Mouse (Mus musculus): ENCODE data around the gene Ralgps2. TPM values are rescaled to one million over a fixed set of nuclear protein-coding genes. Genes with fewer than 3 reads are reported as not detected.

Ralgps2 gene
- total RNA-seq, 2 experiments from 2014 or later: 64.5 to 69.2 TPM

DNA sequence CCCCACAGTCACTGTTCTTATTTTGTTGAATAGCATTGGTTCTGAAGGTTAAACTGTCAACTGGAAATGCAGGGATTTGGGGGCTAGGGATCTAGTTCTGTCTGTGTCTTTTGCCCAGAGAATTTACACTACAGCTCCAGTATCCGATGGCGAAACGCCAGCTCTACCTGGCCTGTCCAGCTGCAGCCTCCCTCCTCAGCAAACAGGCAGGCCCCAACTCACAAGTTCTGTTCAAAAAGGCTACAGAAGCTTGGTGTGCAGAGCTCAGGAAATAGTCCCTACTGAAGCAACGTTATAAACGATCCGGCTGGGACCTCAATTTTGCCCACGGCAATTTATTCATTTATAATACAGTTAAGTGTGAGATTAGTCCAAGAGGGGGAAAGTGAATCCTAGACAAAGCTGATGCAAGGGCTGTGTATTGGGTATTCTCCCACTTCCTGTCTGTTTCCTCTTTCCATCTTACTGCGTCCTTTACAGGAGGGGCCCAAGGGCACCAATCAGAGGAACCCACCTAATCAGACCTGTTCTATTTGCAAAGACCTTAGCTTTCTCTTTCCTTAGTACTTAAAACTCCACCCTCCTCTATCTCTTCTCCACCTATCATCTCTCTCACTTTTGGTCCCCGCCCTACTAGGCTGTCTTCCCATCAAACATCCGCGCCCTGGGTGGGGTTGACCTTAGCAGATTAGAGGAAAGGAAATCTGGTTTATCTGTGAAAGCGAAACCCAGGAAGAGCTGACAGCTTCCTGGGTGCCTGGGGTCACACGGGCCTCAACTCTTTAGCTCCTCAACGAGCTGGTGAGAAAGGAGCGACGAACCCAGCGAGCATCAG, 16.7 kb upstream of the Ralgps2 start:
- DNase-seq (ENCODE audit: extremely low spot score in 1 of 2, low spot score in 1 of 2): no peak

DNA sequence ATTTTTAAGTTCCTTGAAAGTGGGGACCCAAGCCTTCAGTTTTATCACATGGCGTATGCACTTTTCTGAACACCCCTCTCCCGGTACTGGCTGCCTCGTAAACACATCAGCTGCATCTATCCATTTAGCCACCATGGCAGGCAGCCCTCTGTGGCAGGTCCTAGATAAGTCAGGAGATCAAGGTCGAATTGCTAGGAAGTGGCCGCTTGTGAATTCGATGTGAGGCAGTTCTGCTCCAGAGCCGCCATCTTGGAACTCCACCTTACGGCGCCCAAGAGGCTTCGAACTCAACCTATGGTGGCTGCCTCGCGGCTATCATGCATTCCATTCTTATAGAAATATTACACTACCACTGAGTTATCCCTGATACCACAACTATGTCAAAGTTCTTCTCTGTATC, 14.8 kb upstream of the Ralgps2 start:
- DNase-seq (ENCODE audit: extremely low spot score in 1 of 2, low spot score in 1 of 2): no peak

DNA sequence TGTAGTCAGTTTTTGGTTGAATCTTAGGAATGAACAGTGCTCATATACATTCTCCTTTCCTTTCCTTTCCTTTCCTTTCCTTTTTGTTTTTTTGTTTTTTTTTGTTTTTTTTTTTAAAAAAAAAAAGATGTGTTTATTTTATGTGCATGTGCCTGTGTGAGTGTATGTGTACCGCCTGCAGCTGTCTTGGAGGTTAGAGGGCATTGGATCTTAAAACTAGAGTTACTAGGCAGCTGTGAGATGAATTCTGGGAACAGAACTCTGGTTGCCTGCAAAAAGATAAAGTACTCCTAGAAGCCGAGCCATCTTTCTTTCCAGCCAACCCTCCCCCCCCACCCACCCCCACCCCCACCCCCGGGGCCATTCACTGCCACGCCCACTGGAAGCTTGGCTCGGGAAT, 10.9 kb upstream of the Ralgps2 start:
- DNase-seq (ENCODE audit: extremely low spot score in 1 of 2, low spot score in 1 of 2): no peak

DNA sequence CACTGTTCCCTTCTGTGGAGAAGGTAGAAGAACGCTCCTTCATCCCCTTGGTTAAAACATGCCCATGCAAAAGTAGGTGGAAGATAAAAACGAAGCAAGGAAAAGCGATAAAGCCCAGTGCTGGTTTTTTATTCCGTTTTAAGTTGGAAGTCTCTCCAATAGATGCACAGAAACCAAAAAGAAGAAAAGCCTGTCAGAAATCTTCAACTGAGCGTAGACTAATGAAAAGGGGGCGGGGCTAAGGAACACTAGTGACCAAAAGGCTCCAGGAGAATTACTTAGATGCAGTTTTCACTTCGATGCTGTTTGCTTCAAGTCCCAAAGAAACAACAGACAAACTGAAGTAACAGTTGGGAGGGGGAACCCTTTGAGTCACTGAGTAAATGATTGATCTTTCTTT, 1.2 kb upstream of the Ralgps2 start:
- DNase-seq (ENCODE audit: extremely low spot score in 1 of 2, low spot score in 1 of 2): no peak

DNA sequence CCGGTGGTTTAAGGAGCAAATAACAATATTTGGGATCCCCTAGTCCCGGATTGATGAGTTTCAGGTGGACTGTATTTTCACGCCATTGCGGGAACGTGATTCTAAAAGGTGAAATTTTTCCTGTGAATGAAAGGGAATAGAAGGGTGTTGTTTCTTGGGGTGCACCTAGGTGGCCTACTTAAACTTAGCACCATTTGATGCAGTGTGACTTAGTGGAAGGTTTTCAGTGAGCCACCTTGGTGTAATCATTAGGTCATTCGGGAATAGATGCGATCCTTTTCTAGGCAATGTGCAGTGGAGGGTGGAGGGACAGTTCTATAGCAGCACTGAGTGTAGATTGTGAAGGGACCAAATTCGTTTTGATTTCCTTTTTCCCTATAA, 706 bp upstream of the Ralgps2 start:
- DNase-seq (ENCODE audit: extremely low spot score in 1 of 2, low spot score in 1 of 2): no peak

DNA sequence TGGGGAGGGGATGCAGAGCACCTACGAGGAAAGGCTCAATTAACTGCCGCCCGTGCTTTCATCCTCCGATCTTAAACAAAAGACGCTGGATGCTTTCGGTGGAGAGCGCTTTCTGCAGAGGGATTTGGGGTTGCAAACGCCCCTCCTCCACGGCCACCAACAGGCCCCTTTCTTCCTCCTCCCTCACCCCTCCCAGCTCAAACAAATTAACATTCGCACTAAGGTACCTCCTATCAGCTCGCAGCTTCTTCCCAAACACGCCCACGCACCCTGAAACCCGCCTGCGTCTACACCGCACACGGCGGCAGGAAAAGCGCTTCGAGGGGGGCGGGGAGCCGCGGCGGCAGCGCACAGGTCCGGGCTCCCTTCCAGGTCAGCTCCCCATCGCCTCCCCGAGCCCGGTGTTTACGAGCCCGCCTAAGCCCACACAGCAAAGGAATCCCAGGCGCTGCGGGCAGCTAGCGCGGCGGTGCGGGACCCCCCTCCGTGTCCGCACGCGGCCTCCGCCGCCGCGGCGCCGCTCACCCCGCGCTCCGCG, 652 bp downstream of the Ralgps2 start:
- peak; percentile 64 to 70 for DNase-seq (ENCODE audit: extremely low spot score in 1 of 2, low spot score in 1 of 2)

DNA sequence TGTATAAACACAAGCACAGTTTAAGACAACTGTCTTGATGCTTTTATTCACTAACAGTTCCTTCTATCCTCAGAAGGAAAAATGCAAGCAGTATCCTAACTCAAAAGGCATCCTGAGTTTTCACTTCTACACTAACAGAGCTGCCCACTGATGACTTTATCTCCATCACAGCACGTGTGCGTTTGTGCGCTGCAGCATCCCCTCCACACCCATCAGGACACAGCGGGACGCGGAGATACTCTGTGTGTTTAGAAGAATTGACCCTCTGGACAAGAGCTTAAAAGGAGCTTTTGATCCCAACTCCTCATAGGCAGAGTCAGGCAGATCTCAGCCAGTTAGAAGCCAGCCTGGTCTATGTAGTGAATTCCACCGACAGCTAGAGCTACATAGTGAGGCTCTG, 2.0 kb downstream of the Ralgps2 start:
- no peak for DNase-seq (ENCODE audit: extremely low spot score in 1 of 2, low spot score in 1 of 2)

DNA sequence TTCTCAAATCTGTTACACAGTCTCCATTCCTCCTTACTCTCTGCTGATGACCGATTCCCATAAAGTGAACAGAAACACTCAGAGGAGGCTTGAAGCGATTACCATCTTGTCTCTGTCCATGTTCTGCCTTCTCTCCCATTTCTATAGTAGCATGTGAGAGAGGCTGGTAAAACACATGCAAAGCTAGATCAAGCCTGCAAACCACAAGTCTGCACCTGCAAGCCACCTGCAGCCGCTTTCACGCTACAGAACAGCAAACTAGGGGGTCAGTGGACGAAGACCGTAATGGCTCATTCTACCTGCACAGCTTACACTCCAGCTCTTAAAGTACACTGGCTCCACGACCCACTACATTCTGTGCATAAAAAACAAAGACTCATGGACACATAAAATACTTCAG, 5.7 kb downstream of the Ralgps2 start:
- DNase-seq (ENCODE audit: extremely low spot score in 1 of 2, low spot score in 1 of 2): no peak

DNA sequence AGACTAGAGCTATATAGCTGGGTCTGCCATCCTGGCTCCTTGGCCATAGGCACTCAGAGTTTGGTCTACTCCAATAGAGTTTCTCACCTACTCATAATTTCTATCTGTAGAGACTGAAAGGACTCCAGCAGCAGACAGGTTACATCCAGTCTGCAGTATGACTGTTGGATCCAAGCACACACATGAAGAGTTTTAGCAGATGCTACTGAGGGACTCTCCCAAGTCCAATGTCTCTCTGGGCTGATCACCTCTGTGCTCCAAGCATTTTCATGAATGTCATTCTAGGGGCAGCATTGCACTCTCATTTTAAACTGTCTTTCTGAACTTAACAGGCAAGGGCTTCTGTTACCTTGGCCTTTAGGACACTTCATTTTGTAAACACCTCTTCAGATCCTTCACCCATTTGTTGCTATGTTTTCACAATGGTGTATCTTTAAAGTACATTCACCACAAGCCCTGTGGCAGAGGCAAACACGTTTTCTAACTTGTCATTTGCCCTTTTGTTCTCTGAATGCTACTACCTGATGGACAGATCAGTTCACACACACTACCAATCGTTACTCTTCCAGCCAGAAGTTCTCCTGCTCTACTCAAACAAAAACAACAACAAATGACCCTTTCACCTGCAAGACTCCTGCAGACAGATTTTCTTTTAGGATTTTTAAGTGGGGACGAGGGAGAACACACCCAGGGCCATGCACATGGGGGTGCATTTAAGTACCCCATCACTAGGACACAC, 7.2 kb downstream of the Ralgps2 start:
- no peak for DNase-seq (ENCODE audit: extremely low spot score in 1 of 2, low spot score in 1 of 2)

DNA sequence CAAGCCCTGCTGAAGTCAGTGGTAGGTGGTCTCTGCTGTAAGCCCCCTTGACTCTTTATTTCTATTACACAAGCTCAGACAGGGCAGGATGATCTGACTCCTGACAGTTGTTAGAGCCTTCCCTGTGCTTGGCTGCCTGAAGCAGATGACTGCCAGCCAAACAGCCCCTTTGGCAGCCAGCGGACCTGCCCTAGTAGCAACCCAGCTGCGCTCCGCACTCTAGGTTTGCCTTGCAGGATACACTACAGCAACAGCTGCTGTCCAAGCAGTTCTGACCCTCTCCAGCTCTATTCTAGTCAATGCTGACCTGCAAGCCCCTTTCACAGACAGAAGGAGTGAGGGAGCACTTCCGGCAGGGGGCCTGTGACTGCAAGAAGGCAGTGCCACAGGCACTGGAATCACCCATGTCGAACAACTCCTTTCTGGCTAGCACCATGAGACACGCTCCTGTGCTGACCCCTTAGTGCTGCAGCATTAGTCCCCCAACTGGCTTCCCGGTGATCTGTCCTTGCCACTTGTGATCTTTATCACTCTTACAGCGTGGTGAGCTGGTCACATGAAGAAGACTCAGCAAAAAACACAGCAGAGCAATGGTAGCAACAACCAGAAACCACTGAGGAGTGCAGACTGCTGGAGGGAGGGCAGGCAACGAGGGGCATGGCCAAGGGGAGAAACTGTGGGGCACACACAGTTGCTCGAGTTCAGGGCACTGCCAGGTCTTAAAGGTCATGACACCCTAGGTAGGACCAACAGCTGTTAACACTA, 8.1 kb downstream of the Ralgps2 start:
- no peak for DNase-seq (ENCODE audit: extremely low spot score in 1 of 2, low spot score in 1 of 2)

DNA sequence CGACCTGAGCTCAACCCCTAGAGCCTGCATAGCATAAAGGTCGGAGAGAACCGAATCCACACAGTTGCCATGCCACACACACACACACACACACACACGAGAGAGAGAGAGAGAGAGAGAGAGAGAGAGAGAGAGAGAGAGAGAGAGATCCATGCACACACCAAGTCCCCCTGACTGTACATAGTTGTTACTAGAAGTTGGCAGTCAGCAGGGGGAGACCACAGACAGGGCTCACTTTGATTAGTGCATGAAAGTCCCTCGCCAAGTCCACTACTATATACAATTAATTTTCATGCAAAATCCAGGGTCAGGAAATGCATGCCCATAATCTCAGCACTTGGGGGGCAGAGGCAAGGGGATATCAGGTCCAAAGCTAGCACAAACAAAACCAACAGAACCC, 9.2 kb downstream of the Ralgps2 start:
- no peak for DNase-seq (ENCODE audit: extremely low spot score in 1 of 2, low spot score in 1 of 2)

DNA sequence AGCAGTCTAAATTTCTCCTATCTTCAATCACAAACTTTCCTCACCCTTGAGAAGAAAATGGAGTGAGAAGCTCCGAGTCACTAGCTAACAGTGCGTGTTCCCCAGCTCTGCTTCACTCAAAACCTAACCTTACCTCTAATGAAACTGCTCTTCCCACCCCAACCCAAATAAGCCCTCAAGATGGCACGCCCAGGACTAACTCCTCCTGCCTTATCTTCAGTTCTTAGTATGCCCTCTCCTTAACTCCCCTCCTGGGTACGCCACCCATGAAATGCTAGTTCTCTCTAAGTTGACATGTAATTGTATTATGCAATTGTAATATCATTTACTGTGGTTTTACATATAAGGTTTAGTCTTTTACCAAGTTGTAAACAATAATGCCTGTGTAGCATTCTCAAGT, 11.2 kb downstream of the Ralgps2 start:
- DNase-seq (ENCODE audit: extremely low spot score in 1 of 2, low spot score in 1 of 2): no peak

DNA sequence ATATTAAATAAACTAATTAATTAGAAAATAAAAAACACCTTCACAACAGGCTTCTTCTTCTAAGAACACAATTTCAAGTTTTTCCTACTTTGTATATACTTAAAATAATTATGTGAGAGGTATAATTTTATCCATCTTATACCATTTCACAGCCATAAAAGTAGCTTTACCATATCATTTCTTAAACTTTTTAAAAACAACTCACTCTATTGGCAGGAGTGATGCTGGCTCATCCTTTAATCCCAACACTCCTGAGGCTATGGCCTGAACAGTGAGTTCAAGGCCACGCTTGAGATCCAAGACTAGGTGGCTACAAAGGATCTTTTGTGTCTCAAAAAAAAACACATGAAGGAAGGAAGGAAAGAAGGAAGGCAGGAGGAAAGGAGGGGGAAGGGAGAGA, 15.9 kb downstream of the Ralgps2 start:
- DNase-seq (ENCODE audit: extremely low spot score in 1 of 2, low spot score in 1 of 2): no peak

DNA sequence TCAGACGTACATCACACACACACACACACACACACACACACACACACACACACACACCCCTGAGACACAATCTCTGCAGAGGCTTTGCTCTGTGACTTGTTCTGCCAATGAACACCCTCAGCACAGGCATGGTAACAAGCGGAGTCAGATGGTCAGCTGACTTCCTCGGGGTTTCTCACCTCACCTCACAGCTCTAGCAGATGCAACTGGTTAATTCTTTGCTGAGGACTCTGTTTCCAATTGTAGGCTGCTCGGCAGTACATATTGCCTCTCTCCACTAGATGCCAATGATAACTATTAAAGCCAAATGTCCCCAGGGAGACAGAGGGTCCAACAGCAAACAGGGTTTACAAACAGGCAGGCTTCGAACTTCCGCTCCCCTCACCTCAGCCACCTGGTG, 16.5 kb downstream of the Ralgps2 start:
- no peak for DNase-seq (ENCODE audit: extremely low spot score in 1 of 2, low spot score in 1 of 2)

DNA sequence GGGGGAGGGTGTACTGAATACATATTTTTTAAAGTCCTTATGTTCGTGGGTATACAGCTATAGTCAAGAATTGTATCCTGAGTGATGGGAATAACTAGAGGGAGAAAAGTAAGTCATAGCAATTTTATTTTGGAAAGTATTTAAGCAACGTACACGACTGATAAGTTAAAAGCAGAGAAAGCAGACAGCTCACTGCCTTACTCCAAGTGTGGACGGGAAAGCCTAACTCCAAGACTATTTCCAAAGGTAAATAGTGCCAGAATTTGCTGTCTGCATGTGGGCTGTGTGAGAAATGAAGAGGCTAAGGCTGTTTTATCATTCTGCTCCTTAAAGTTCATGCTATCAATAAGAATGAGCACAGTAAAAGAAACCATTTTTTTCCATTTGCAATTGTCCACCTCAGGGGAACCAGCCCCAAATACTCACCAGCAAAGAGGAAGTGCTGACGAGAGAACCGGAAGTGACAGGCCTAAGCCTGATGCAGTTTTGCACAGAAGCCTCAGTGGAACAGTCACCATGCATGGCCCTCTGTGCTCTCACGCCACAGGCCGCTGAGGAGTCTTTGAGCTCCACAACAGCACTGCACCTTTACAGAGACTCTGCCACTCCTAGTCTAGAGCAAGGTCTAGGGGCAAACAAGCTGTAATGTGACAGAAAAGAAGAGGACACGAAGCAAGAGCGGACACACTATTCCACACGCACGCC, 18.0 kb downstream of the Ralgps2 start:
- no peak for DNase-seq (ENCODE audit: extremely low spot score in 1 of 2, low spot score in 1 of 2)

DNA sequence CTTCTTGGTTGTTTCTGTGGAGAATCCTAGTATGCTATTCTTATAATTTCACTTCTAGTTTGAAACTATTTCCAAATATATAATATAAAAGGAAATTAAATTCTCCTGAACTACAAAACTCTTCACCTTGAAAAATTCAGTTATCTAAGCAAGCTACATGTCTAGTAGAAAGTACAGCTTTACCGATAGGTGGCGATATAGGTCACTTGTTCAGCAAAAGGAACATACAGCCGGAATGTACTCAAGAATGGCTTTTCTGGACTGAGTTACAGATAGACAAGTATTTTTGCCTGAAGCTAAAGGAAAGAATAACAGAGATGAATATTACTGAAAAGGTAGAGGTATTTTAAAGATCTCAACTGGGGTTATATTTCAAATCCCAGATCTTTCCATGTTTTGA, 22.0 kb downstream of the Ralgps2 start:
- DNase-seq (ENCODE audit: extremely low spot score in 1 of 2, low spot score in 1 of 2): no peak

DNA sequence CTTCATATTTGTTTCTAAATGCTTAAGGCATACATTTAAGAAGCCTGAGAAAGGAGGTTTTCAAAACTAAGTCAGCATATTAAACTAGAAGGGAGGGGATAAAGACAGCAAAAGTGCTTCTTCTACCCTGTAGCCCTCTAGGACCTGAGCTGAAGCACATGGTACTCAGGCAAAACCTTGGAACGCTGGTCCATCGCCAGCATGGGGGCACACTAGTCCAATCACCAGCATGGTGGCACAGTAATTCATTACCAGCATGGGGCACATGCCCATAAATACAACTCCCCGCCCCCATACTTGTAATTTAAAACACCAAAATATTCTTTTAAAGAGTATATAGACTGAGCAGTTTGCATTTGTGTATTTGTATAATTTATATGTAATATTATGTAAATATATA, 23.1 kb downstream of the Ralgps2 start:
- DNase-seq (ENCODE audit: extremely low spot score in 1 of 2, low spot score in 1 of 2): no peak

DNA sequence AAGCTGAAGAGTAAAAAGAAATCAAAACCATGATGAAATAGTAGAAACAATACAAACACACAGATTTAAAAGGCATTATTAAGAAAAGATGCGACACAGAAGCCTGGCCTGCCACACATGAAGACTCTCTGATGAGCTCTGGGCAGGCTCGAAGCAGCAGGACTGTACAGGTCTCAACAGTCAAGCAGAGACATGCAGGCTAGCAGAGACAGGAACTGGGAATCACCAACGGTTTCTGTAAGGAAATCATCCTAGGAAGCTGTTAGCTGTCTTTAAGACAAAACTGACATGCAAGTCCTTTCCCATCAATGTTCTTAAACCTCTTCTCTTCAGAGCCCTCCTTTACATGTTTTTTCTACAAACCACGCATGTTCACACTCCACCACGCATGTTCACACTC, 24.5 kb downstream of the Ralgps2 start:
- DNase-seq (ENCODE audit: extremely low spot score in 1 of 2, low spot score in 1 of 2): no peak

DNA sequence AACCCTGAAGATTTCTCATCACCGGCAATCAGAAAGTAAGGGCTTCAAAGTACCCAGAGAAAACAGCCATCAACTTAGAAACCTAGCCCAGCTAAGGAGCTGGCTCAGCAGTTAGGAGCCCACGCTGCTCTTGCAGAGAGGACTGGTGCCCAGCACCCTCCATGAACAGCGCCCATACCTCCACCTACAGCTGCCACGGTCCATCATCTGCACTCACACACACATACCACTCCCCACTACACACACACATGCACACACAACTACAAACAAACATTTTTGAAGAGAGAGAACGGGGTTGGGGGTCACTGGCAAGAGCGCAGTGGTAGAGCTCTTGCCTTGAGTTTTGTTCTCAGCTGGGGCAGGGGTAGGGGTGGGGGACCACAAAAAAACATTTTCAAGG, 26.2 kb downstream of the Ralgps2 start:
- no peak for DNase-seq (ENCODE audit: extremely low spot score in 1 of 2, low spot score in 1 of 2)

DNA sequence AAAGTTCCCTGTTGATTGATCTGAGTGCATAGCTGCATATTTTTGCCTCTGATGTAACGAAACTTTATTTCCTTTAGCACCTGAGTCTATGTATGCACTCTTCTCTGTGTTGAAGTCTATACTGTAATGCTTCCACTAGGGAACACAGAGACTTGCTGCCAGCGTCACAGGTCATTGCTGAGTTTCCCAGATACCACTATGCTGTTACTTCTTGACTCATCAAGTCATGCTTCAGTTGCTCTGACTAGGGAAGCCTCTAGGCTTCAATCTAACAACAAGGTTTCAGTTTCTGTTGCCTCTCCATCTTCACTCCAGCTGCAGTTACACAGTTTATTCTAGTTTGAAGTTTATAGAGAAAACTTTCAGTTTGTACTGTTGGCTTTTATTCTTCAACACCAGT, 28.5 kb downstream of the Ralgps2 start:
- no peak for DNase-seq (ENCODE audit: extremely low spot score in 1 of 2, low spot score in 1 of 2)
